Mouse (Mus musculus) midbrain, embryonic 15.5 days (tissue): ENCODE results near the gene Tpsb2. TPM values are rescaled to one million over a fixed set of nuclear protein-coding genes. Genes with fewer than 3 reads are reported as not detected.

ENCODE experiments used
- ATAC-seq: fragments of 200-750 bp; cut with Nextera tagmentation; replicated peaks from 2 replicates; pipeline ENCODE4 v1.8.0; 2017; ENCODE audit warnings: moderate TSS enrichment
- H3K27ac ChIP-seq: fragments of 300-500 bp; sonication (generic); 2 replicates; pipeline ENCODE4 v1.5.1; 2015; ENCODE audit warnings: mild to moderate bottlenecking, inconsistent platforms
- H3K27me3 ChIP-seq: fragments of 300-500 bp; sonication (generic); replicated peaks from 2 replicates; pipeline ENCODE4 v1.6.1; 2015; ENCODE audit warnings: inconsistent platforms
- H3K36me3 ChIP-seq: fragments of 300-500 bp; sonication (generic); replicated peaks from 2 replicates; pipeline ENCODE4 v1.6.1; 2015; ENCODE audit warnings: inconsistent platforms
- H3K4me1 ChIP-seq: fragments of 300-500 bp; sonication (generic); 2 replicates; pipeline ENCODE4 v1.6.1; 2015; ENCODE audit warnings: inconsistent platforms
- H3K4me2 ChIP-seq: fragments of 300-500 bp; sonication (generic); 2 replicates; pipeline ENCODE4 v1.6.1; 2015; ENCODE audit warnings: inconsistent platforms, mild to moderate bottlenecking, moderate library complexity
- H3K4me3 ChIP-seq: fragments of 300-500 bp; sonication (generic); 2 replicates; pipeline ENCODE4 v1.5.1; 2015; ENCODE audit warnings: mild to moderate bottlenecking, inconsistent platforms
- H3K9ac ChIP-seq: fragments of 300-500 bp; sonication (generic); 2 replicates; pipeline ENCODE4 v1.6.1; 2015; ENCODE audit warnings: mild to moderate bottlenecking, inconsistent platforms
- H3K9me3 ChIP-seq: fragments of 300-500 bp; sonication (generic); 2 replicates; pipeline ENCODE4 v1.6.1; 2016; ENCODE audit warnings: inconsistent platforms
- WGBS: fragments of 180-500 bp; shearing (Covaris S2); methylation state at CpG from one replicate; pipeline ENCODE4 v1.1.7; 2015; ENCODE audit warnings: mixed read lengths; 5-methylcytosine and 5-hydroxymethylcytosine counted together
- polyA plus RNA-seq: library from polyadenylated mRNA; unstranded; fragments of >200 nt; fragmentation: Nextera tagmentation; extraction: Ambion mirVana; gene quantifications from 2 replicates; pipeline ENCODE4 v1.2.1, GENCODE M21; 2015

The Tpsb2 gene
- 0.15 and 0.70 TPM in 2 replicates for polyA plus RNA-seq

GRCm38 (mm10) chr17:25366005-25366404, at the start of gene Tpsb2:
Gene Tpsb2 (plus strand): TSS chr17:25366305.
- no peak within 1 kb of the TSS for H3K4me3 ChIP-seq
- no peak within 1 kb of the TSS for H3K27ac ChIP-seq
- no peak within 1 kb of the TSS for H3K9ac ChIP-seq
- H3K4me1 ChIP-seq: no peaks in the 10 kb centered on the region
- H3K4me2 ChIP-seq: no peak within 1 kb of the TSS
- no peak for ATAC-seq
- H3K27me3 ChIP-seq: no peaks in the 10 kb centered on the region; the same call in 1 of the 2 replicates
- WGBS: 78% methylated on average over 2 of the region's 2 CpGs
- H3K36me3 ChIP-seq: no peaks in the 10 kb centered on the region
- no peaks in the 10 kb centered on the region for H3K9me3 ChIP-seq

GRCm38 (mm10) chr17:25318354-25318753, 47.8 kb upstream of the Tpsb2 start, which contains the start of gene Prss29:
Gene Prss29 (plus strand): TSS chr17:25318654.
- H3K4me1 ChIP-seq: no peaks in the 10 kb centered on the region
- no peak within 1 kb of the TSS for H3K27ac ChIP-seq
- H3K4me3 ChIP-seq: no peak within 1 kb of the TSS
- ATAC-seq: no peak
- no peaks in the 10 kb centered on the region for H3K36me3 ChIP-seq
- 80% methylated on average over 5 of the region's 5 CpGs for WGBS
- H3K27me3 ChIP-seq: no peaks in the 10 kb centered on the region
- H3K4me2 ChIP-seq: no peak within 1 kb of the TSS
- no peak within 1 kb of the TSS for H3K9ac ChIP-seq
- no peaks in the 10 kb centered on the region for H3K9me3 ChIP-seq

GRCm38 (mm10) chr17:25320819-25321218, 45.3 kb upstream of the Tpsb2 start:
- Histone ChIP-seq H3K27me3 (no peaks in the 10 kb centered on the region), H3K4me3 (no peak overlapping the region), H3K4me2 (no peak overlapping the region), H3K9me3 (no peaks in the 10 kb centered on the region), H3K36me3 (no peaks in the 10 kb centered on the region), H3K9ac (no peak overlapping the region), H3K4me1 (no peaks in the 10 kb centered on the region), H3K27ac (no peak overlapping the region)
- no peak for ATAC-seq
- 88% methylated on average over 8 of the region's 8 CpGs for WGBS

- Histone ChIP-seq H3K27me3 (no peaks in the 10 kb centered on the region), H3K4me2 (no peak overlapping the region), H3K4me3 (no peak overlapping the region), H3K4me1 (no peaks in the 10 kb centered on the region), H3K27ac (no peak overlapping the region), H3K9me3 (no peaks in the 10 kb centered on the region), H3K36me3 (no peaks in the 10 kb centered on the region), H3K9ac (no peak overlapping the region)
- 18% methylated on average over 2 of the region's 2 CpGs for WGBS
- no peak for ATAC-seq
These were observed 43.2 kb upstream of the Tpsb2 start for GRCm38 (mm10) chr17:25322930-25323329.

GRCm38 (mm10) chr17:25332321-25332720, 33.8 kb upstream of the Tpsb2 start:
- Histone ChIP-seq H3K9me3 (no peaks in the 10 kb centered on the region), H3K27me3 (0 out of 2 replicates have a peak, but pooled peaks cover 2% of the 10 kb centered on the region), H3K27ac (no peak overlapping the region), H3K4me1 (no peaks in the 10 kb centered on the region), H3K4me3 (no peak overlapping the region), H3K4me2 (no peak overlapping the region), H3K36me3 (no peaks in the 10 kb centered on the region), H3K9ac (no peak overlapping the region)
- WGBS: 80% methylated on average over 9 of the region's 9 CpGs
- no peak for ATAC-seq

GRCm38 (mm10) chr17:25333943-25334342, 32.2 kb upstream of the Tpsb2 start:
- Histone ChIP-seq H3K4me1 (no peaks in the 10 kb centered on the region), H3K27ac (no peak overlapping the region), H3K4me3 (no peak overlapping the region), H3K9me3 (no peaks in the 10 kb centered on the region), H3K4me2 (no peak overlapping the region), H3K9ac (no peak overlapping the region), H3K36me3 (no peaks in the 10 kb centered on the region), H3K27me3 (0 out of 2 replicates have a peak, but pooled peaks cover 2% of the 10 kb centered on the region)
- no peak for ATAC-seq
- 0% methylated on average over 8 of the region's 8 CpGs for WGBS

- Histone ChIP-seq H3K4me3 (no peak overlapping the region), H3K9ac (no peak overlapping the region), H3K4me1 (no peaks in the 10 kb centered on the region), H3K4me2 (no peak overlapping the region), H3K27me3 (no peaks in the 10 kb centered on the region), H3K9me3 (no peaks in the 10 kb centered on the region), H3K27ac (no peak overlapping the region), H3K36me3 (no peaks in the 10 kb centered on the region)
- WGBS: 85% methylated on average over 4 of the region's 4 CpGs
- no peak for ATAC-seq
These were observed 27.9 kb upstream of the Tpsb2 start for GRCm38 (mm10) chr17:25338218-25338617.

- no peak for ATAC-seq
- Histone ChIP-seq H3K9me3 (no peaks in the 10 kb centered on the region), H3K36me3 (no peaks in the 10 kb centered on the region), H3K27ac (no peak overlapping the region), H3K9ac (no peak overlapping the region), H3K4me1 (no peaks in the 10 kb centered on the region), H3K4me3 (no peak overlapping the region), H3K4me2 (no peak overlapping the region), H3K27me3 (no peaks in the 10 kb centered on the region)
- WGBS: 84% methylated on average over 6 of the region's 6 CpGs
These were observed 26.1 kb upstream of the Tpsb2 start for GRCm38 (mm10) chr17:25340003-25340402.

- Histone ChIP-seq H3K27me3 (no peaks in the 10 kb centered on the region), H3K4me2 (no peak overlapping the region), H3K4me3 (no peak overlapping the region), H3K9ac (no peak overlapping the region), H3K36me3 (no peaks in the 10 kb centered on the region), H3K9me3 (no peaks in the 10 kb centered on the region), H3K4me1 (no peaks in the 10 kb centered on the region), H3K27ac (no peak overlapping the region)
- no peak for ATAC-seq
- 63% methylated on average over 3 of the region's 3 CpGs for WGBS
These were observed 24.6 kb upstream of the Tpsb2 start for GRCm38 (mm10) chr17:25341490-25341889.

GRCm38 (mm10) chr17:25345462-25345861, 20.6 kb upstream of the Tpsb2 start, which contains the start of gene Tpsab1:
Gene Tpsab1 (minus strand): TSS chr17:25345562.
- Histone ChIP-seq H3K4me1 (no peaks in the 10 kb centered on the region), H3K27me3 (no peaks in the 10 kb centered on the region), H3K27ac (no peak within 1 kb of the TSS), H3K9me3 (no peaks in the 10 kb centered on the region), H3K4me2 (no peak within 1 kb of the TSS), H3K36me3 (no peaks in the 10 kb centered on the region), H3K4me3 (no peak within 1 kb of the TSS), H3K9ac (no peak within 1 kb of the TSS)
- 91% methylated on average over 4 of the region's 4 CpGs for WGBS
- ATAC-seq: no peak

GRCm38 (mm10) chr17:25361291-25361690, 4.8 kb upstream of the Tpsb2 start:
- Histone ChIP-seq H3K27me3 (no peaks in the 10 kb centered on the region; the same call in 1 of the 2 replicates), H3K9ac (no peak overlapping the region), H3K4me1 (no peaks in the 10 kb centered on the region), H3K4me2 (no peak overlapping the region), H3K36me3 (no peaks in the 10 kb centered on the region), H3K4me3 (no peak overlapping the region), H3K9me3 (no peaks in the 10 kb centered on the region), H3K27ac (no peak overlapping the region)
- 78% methylated on average over 2 of the region's 2 CpGs for WGBS
- no peak for ATAC-seq

- Histone ChIP-seq H3K36me3 (no peaks in the 10 kb centered on the region), H3K4me1 (no peaks in the 10 kb centered on the region), H3K27me3 (no peaks in the 10 kb centered on the region; the same call in 1 of the 2 replicates), H3K27ac (no peak overlapping the region), H3K4me2 (no peak overlapping the region), H3K9ac (no peak overlapping the region), H3K4me3 (no peak overlapping the region), H3K9me3 (no peaks in the 10 kb centered on the region)
- ATAC-seq: no peak
- WGBS: 7% methylated on average over 1 of the region's 1 CpGs
These were observed 2.4 kb upstream of the Tpsb2 start for GRCm38 (mm10) chr17:25363726-25364125.

GRCm38 (mm10) chr17:25368973-25369372, 2.9 kb downstream of the Tpsb2 start, which contains the start of gene Tpsg1:
Gene Tpsg1 (plus strand): TSS chr17:25369273.
- no peaks in the 10 kb centered on the region for H3K27me3 ChIP-seq
- WGBS: 76% methylated on average over 3 of the region's 3 CpGs
- H3K36me3 ChIP-seq: no peaks in the 10 kb centered on the region
- no peak within 1 kb of the TSS for H3K27ac ChIP-seq
- no peaks in the 10 kb centered on the region for H3K9me3 ChIP-seq
- no peak for ATAC-seq
- no peak within 1 kb of the TSS for H3K4me2 ChIP-seq
- no peaks in the 10 kb centered on the region for H3K4me1 ChIP-seq
- no peak within 1 kb of the TSS for H3K4me3 ChIP-seq
- no peak within 1 kb of the TSS for H3K9ac ChIP-seq
